Mouse (Mus musculus) liver, embryonic 13.5 days (tissue): ENCODE measurements around the gene Atoh8. TPM values are rescaled to one million over a fixed set of nuclear protein-coding genes. Genes with fewer than 3 reads are reported as not detected.
A peak's percentile ranks its signal among the peaks of the same experiment; 100 is the strongest.

Experiments
- ATAC-seq: fragments of 200-750 bp; cut with Nextera tagmentation; 2 replicates; pipeline ENCODE4 v1.8.0; 2017; ENCODE audit warnings: low read depth, mild to moderate bottlenecking, moderate number of reproducible peaks, moderate library complexity
- DNase-seq: peaks from one replicate; pipeline ENCODE4 v3.0.0; 2022
- H3K27ac ChIP-seq: fragments of 300-500 bp; sonication (generic); 2 replicates; pipeline ENCODE4 v1.5.1; 2015; ENCODE audit warnings: moderate library complexity, mild to moderate bottlenecking, inconsistent platforms
- H3K27me3 ChIP-seq: fragments of 300-500 bp; sonication (generic); 2 replicates; pipeline ENCODE4 v1.6.1; 2015; ENCODE audit warnings: mild to moderate bottlenecking, inconsistent platforms
- H3K36me3 ChIP-seq: fragments of 300-500 bp; sonication (generic); 2 replicates; pipeline ENCODE4 v1.6.1; 2015; ENCODE audit warnings: mild to moderate bottlenecking, inconsistent platforms
- H3K4me1 ChIP-seq: fragments of 300-500 bp; sonication (generic); replicated peaks from 2 replicates; pipeline ENCODE4 v1.6.1; 2015; ENCODE audit warnings: inconsistent platforms
- H3K4me2 ChIP-seq: fragments of 300-500 bp; sonication (generic); 2 replicates; pipeline ENCODE4 v1.6.1; 2015; ENCODE audit warnings: inconsistent platforms, mild to moderate bottlenecking, moderate library complexity
- H3K4me3 ChIP-seq: fragments of 300-500 bp; sonication (generic); replicated peaks from 2 replicates; pipeline ENCODE4 v1.5.1; 2015; ENCODE audit warnings: mild to moderate bottlenecking, inconsistent platforms
- H3K9ac ChIP-seq: fragments of 300-500 bp; sonication (generic); 2 replicates; pipeline ENCODE4 v1.6.1; 2015; ENCODE audit warnings: mild to moderate bottlenecking, inconsistent platforms
- H3K9me3 ChIP-seq: fragments of 300-500 bp; sonication (generic); replicated peaks from 2 replicates; pipeline ENCODE4 v1.6.1; 2016; ENCODE audit warnings: inconsistent platforms
- WGBS: fragments of 180-500 bp; shearing (Covaris S2); methylation state at CpG from one replicate; pipeline ENCODE4 v1.1.7; 2015; ENCODE audit not compliant: insufficient replicate concordance; 5-methylcytosine and 5-hydroxymethylcytosine counted together
- polyA plus RNA-seq: library from polyadenylated mRNA; unstranded; fragments of >200 nt; fragmentation: Nextera tagmentation; extraction: Ambion mirVana; gene quantifications from 2 replicates; pipeline ENCODE4 v1.2.1, GENCODE M21; 2015

Atoh8 gene
- polyA plus RNA-seq, 1 experiment from 2014 or later = 1.1 TPM

DNA sequence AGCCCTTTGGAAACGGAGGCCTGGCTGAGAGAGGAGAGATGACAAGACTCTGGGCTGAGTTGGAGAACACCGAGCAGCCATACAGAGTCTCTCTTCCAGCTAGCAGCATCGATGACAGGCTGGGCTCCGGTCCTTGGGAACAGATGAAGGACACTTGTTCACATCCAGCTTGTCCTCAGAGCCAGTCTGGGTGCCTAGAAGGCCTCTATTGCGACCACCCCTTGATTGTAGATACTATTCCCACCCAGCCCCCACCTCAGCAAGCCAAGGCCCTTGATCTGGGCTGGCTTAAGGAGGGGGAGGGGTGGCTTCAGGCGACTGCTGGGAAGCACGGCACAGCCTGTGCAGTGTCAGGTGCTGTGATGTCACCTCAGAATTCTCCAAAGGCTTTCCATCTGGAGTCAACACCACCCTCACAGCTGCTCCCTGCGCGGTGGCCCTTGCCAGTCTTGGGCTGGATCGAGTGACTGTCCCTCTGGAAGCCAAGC, 19.3 kb upstream of the Atoh8 start:
- H3K4me1 ChIP-seq = no peaks in the 10 kb centered on the region
- 52% methylated on average over 10 of the region's 10 CpGs for WGBS
- no peaks in the 10 kb centered on the region for H3K9me3 ChIP-seq
- H3K4me3 ChIP-seq = no peak overlapping the region
- H3K27ac ChIP-seq = no peak overlapping the region
- no peak overlapping the region for H3K9ac ChIP-seq
- 0 out of 2 replicates have a peak, but pooled peaks cover 11% of the 10 kb centered on the region for H3K27me3 ChIP-seq
- H3K4me2 ChIP-seq = no peak overlapping the region
- no peak for ATAC-seq
- no peak for DNase-seq
- no peaks in the 10 kb centered on the region for H3K36me3 ChIP-seq

DNA sequence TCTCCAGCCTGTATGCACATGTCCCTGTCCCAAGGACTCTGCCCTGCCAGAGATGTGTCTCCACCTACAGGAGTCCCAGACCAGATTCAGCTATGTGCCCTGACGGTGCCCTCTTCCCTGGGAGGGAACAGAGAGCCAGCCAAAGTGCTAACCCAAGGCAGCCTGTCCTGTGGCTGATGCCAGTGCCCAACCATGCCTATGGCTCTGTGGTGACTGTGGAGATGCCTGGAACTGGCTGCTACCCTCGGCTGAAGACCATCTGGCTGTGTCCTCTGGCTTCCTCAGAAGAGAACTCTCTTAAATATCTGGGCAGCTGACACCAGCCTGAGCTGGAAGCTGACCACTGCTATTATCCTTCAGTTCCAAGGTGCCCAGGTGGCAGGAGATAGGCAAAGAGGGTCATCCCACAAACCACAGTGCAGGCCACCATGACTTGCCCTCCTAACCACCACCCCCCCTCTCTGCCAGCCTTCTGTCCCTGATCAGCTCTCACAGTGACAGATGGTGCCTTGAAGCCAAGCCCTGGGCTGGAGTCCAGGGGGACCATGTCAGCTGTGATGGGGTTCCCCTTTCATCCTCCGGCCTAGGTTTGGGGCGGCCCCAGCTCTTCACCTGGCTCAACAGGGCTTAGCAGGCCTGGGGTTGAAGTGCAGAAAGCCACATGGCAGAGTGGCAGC, 18.7 kb upstream of the Atoh8 start:
- Histone ChIP-seq H3K4me3 (no peak overlapping the region), H3K9me3 (no peaks in the 10 kb centered on the region), H3K4me2 (no peak overlapping the region), H3K27ac (no peak overlapping the region), H3K36me3 (no peaks in the 10 kb centered on the region), H3K4me1 (no peaks in the 10 kb centered on the region), H3K9ac (no peak overlapping the region), H3K27me3 (0 out of 2 replicates have a peak, but pooled peaks cover 9% of the 10 kb centered on the region)
- no peak for ATAC-seq
- WGBS = 46% methylated on average over 4 of the region's 4 CpGs
- no peak for DNase-seq

DNA sequence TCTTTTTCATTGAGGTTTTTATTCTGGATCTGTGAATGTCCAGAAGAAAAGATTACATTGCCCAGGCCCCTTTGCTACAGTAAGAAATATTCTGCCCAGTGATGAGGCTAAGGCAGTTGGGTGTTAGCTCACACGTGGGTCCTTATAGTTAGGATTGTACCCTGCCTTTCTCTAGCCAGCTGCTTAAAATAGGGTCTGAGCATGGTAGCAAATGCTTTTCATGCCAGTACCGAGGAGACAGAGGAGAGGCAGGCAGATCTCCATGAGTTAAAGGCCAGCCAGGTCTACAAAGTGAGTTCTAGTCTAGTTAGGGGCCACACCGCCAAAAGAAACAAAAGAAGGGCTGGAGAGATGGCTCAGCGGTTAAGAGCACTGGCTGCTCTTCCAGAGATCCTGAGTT, 17.8 kb upstream of the Atoh8 start:
- H3K27ac ChIP-seq = no peak overlapping the region
- 60% methylated on average over 4 of the region's 4 CpGs for WGBS
- 0 out of 2 replicates have a peak, but pooled peaks cover 9% of the 10 kb centered on the region for H3K27me3 ChIP-seq
- H3K9ac ChIP-seq = no peak overlapping the region
- H3K4me3 ChIP-seq = no peak overlapping the region
- no peak for ATAC-seq
- no peak overlapping the region for H3K4me2 ChIP-seq
- no peaks in the 10 kb centered on the region for H3K4me1 ChIP-seq
- no peaks in the 10 kb centered on the region for H3K9me3 ChIP-seq
- no peaks in the 10 kb centered on the region for H3K36me3 ChIP-seq
- no peak for DNase-seq

DNA sequence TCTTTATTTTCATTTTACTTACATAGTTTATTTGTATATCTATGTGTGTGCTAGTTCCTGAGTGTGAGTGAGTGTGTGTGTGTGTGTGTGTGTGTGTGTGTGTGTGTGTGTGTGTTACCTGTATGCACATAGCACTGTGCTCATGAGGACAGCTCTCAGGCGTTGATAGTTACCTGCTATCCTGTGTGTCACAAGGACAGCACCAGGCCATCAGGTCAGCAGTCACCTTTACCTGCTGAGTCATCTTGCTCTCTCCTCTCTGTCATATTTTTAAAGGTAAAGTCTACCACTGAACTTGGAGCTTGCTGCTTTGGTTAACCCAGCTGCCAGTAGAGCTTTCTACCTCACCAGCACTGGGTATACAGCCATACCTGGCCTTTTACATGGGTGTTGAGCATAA, 17.1 kb upstream of the Atoh8 start:
- H3K4me2 ChIP-seq = no peak overlapping the region

DNA sequence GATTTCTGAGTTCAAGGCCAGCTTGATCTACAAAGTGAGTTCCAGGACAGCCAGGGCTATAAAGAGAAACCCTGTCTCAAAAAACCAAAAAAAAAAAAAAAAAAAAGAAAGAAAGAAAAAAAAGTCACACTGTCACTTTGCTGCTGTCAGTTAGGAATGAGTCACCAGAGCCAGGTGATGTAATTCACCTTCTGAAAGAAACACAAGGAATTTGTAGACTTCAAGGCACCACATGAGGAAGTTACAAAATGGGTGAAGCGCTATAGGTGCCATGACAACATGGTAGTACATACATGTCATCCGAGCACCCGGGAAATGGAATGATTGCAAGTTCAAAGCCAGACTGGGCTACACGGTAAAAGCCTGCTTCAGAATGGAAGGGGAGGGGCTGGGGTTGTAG, 14.6 kb upstream of the Atoh8 start:
- Histone ChIP-seq H3K36me3 (no peaks in the 10 kb centered on the region), H3K9me3 (no peaks in the 10 kb centered on the region), H3K9ac (no peak overlapping the region), H3K4me2 (no peak overlapping the region), H3K27me3 (peaks cover 21% of the 10 kb centered on the region; the same call in 1 of the 2 replicates), H3K4me1 (0 out of 2 replicates have a peak, but pooled peaks cover 5% of the 10 kb centered on the region), H3K4me3 (no peak overlapping the region), H3K27ac (no peak overlapping the region)
- 81% methylated on average over 4 of the region's 4 CpGs for WGBS
- ATAC-seq (no peak), DNase-seq (no peak)

More for the DNA sequence above, 17.1 kb upstream of the Atoh8 start:
- Histone ChIP-seq H3K4me1 (no peaks in the 10 kb centered on the region), H3K9me3 (no peaks in the 10 kb centered on the region), H3K36me3 (no peaks in the 10 kb centered on the region), H3K27me3 (0 out of 2 replicates have a peak, but pooled peaks cover 9% of the 10 kb centered on the region), H3K4me3 (no peak overlapping the region), H3K27ac (no peak overlapping the region), H3K9ac (no peak overlapping the region)
- DNase-seq (no peak), ATAC-seq (no peak)
- WGBS = 40% methylated on average over 1 of the region's 1 CpGs

DNA sequence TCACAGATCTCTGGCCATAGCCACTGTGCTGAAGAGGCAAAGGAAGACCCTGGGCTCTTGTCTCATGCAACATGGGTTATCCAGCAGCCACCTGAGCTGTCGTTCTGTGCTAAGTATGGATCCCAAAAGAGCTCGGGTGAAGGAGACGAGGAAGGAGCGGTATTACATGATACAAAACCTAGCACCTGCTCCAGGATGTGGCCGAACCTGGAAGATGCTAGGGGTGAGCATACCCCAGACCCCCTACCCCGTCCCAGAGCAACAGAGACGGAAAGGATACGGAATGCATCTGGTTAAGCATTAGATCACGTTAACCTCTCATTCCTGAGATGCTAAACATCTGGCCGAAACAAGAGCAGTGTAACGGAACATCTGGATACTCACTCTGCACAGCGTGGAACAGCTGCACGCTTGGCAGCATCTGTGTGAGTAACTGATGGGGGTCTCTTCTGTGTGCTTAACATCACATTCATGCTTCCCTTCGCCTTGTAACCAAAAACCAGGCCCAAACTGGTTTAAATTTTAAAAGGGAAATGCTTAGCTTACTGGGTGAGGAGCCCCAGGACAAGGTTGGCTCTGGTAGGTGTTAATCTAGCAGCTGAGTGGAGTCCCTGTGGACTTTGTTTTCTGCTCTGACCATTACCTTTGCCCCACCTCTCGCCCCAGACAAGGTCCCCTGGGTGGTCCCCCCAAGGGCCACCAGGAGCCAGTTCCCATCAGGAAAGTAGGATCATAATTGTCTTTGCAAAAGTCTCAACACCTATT, 13.0 kb upstream of the Atoh8 start:
- H3K9ac ChIP-seq = no peak overlapping the region
- H3K4me1 ChIP-seq = 0 out of 2 replicates have a peak, but pooled peaks cover 16% of the 10 kb centered on the region
- peaks cover 20% of the 10 kb centered on the region; the same call in 1 of the 2 replicates for H3K27me3 ChIP-seq
- H3K27ac ChIP-seq = no peak overlapping the region
- no peak overlapping the region for H3K4me2 ChIP-seq
- no peak overlapping the region for H3K4me3 ChIP-seq
- WGBS = 67% methylated on average over 15 of the region's 15 CpGs
- no peak for DNase-seq
- H3K36me3 ChIP-seq = no peaks in the 10 kb centered on the region
- H3K9me3 ChIP-seq = no peaks in the 10 kb centered on the region
- ATAC-seq = no peak

DNA sequence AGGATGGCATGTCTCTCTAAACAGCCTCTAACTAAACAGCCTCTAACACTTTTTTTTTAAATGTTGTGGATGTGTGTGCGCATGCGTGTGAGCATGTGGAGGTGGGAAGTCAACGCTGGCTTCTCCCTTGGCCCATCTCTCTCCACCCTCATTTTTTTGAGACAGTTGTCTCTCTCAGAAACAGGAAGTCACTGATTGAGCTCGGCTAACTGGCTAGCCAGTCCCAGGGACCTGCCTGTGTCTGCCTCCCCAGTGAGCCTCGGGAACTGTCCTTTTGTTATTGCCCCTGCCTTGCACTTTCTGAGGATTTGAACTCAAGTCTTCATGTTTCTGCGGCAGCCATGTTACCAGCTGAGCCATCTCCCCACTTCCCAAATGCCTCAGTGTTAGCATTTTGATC, 10.9 kb upstream of the Atoh8 start:
- no peaks in the 10 kb centered on the region for H3K9me3 ChIP-seq
- no peak overlapping the region for H3K4me2 ChIP-seq
- WGBS = 36% methylated on average over 6 of the region's 6 CpGs
- H3K4me3 ChIP-seq = no peak overlapping the region
- no peak overlapping the region for H3K27ac ChIP-seq
- H3K36me3 ChIP-seq = no peaks in the 10 kb centered on the region
- DNase-seq (no peak), ATAC-seq (no peak)
- no peak overlapping the region for H3K9ac ChIP-seq
- H3K4me1 ChIP-seq = 0 out of 2 replicates have a peak, but pooled peaks cover 18% of the 10 kb centered on the region
- H3K27me3 ChIP-seq = peaks cover 36% of the 10 kb centered on the region

DNA sequence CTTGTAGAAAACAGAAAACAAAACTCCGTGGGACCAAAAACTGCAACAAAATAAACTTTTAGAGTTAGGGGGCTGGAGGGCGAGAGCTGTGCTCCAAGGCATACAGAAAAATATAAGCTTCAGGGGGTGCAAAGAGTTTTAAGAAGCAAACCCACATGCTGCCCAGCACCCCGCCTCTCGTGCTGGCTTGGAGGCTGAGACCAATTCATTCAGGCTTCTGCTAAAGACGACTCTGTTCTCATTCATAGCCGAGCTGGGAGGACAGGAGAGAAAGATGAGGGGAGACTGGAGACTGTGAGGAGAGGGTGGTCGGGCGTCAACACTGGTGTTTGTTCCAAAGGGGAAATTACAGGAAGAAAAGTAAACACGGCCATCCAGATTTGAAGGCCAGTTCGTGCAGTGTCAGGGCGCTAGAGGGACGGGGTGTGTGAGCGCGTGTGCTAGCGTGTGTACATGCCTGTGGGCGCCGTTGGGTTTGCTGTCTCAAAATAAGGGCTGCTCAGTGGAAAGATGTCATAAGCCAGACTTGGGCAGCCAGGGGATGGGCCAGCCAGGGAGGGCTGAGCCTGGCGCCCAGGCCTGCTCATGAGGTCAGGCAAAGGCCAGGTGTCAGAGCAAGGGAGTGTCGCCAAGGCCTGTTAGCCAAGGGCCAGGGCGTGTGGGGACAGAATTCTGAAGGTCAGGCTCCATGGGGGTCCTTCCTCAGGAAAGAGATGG, 9.3 kb upstream of the Atoh8 start:
- 0 out of 2 replicates have a peak, but pooled peaks cover 19% of the 10 kb centered on the region for H3K4me1 ChIP-seq
- peaks cover 52% of the 10 kb centered on the region for H3K27me3 ChIP-seq
- no peak for DNase-seq
- H3K9me3 ChIP-seq = no peaks in the 10 kb centered on the region
- no peak overlapping the region for H3K4me2 ChIP-seq
- peak overlapping the region; percentile 29 for H3K27ac ChIP-seq
- no peak overlapping the region for H3K9ac ChIP-seq
- no peaks in the 10 kb centered on the region for H3K36me3 ChIP-seq
- no peak overlapping the region for H3K4me3 ChIP-seq
- peak; percentile 24; the same call in 1 of the 2 replicates for ATAC-seq
- 61% methylated on average over 20 of the region's 20 CpGs for WGBS

DNA sequence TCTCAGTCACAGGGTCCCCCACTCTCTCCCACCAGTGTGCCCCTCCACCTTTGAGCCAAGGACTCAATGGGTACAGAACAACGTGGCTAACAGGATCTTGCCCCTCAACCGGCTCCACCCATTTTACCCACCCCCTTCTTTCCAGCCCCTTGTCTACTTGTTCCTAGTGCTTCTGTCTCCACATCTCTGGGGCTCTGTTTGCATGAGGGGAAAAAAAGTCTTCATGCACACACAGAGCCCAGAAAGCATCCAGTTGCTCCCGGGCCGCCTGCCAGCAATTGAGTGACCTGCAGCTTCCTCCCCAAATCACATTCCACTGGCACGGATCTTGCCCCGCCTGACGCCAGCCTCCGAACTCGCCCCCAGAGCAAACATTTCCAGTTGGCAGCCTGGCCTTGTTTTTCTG, 8.8 kb upstream of the Atoh8 start:
- DNase-seq = no peak
- Histone ChIP-seq H3K36me3 (no peaks in the 10 kb centered on the region), H3K27me3 (peaks cover 58% of the 10 kb centered on the region), H3K27ac (peak overlapping the region; percentile 29; the same call in 1 of the 2 replicates), H3K4me1 (0 out of 2 replicates have a peak, but pooled peaks cover 19% of the 10 kb centered on the region), H3K4me3 (no peak overlapping the region), H3K9ac (no peak overlapping the region), H3K9me3 (no peaks in the 10 kb centered on the region), H3K4me2 (no peak overlapping the region)
- ATAC-seq = no peak
- WGBS = 46% methylated on average over 9 of the region's 9 CpGs

DNA sequence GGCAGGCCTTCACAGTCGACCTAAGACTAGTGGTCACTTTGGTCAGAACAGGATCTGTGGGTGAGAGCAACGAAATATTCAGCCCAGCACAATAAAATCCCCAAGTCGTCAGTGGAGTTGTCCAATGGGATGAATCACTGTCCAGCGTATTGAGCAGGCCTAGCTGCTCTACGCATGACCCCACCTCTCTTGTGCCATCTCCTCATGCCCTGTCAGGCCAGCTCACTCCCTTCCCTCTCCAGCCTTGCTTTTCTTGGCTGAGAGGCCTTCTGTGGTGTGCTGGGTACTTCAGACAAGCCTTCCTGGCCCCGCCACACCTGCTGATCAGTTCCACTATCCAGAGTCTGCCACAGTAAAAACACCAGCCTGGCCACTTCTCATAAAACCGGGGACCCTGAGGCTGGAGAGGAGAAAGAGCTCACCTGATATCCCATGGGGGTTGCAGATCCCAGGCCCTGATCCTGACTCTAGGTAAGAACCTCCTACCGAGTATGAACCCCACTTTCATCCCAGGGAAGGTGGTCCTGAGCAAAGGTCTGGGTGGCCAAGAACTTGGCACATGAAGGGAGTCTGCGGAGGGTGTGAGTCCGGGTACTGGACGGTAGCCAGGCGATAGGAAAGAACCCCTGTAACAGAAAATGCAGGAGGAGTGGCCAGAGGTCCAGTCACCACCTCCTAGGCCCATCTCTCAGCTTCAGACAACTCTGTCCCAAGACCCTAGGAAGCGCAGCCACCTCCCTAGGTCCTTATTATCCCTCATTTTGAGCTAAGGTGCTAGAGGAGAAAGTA, 7.3 kb upstream of the Atoh8 start:
- H3K27me3 ChIP-seq = peaks cover 72% of the 10 kb centered on the region
- no peak overlapping the region for H3K4me3 ChIP-seq
- no peaks in the 10 kb centered on the region for H3K36me3 ChIP-seq
- H3K4me2 ChIP-seq = no peak overlapping the region
- ATAC-seq (no peak), DNase-seq (no peak)
- H3K4me1 ChIP-seq = 0 out of 2 replicates have a peak, but pooled peaks cover 19% of the 10 kb centered on the region
- no peak overlapping the region; the same call in 1 of the 2 replicates for H3K27ac ChIP-seq
- 62% methylated on average over 13 of the region's 13 CpGs for WGBS
- H3K9me3 ChIP-seq = no peaks in the 10 kb centered on the region
- no peak overlapping the region for H3K9ac ChIP-seq
